Mouse (Mus musculus) kidney, postnatal 0 days (tissue): ENCODE measurements around the gene Mydgf. TPM values are rescaled to one million over a fixed set of nuclear protein-coding genes. Genes with fewer than 3 reads are reported as not detected.

Source experiments
- ATAC-seq: fragments of 200-750 bp; cut with Nextera tagmentation; replicated peaks from 2 replicates; pipeline ENCODE4 v1.8.0; 2017; ENCODE audit warnings: low read depth, moderate number of reproducible peaks, moderate TSS enrichment, moderate library complexity; ENCODE audit not compliant: low FRiP score
- DNase-seq: peaks from one replicate; pipeline ENCODE4 v3.0.0-alpha.2; 2016; ENCODE audit warnings: low spot score
- H3K27ac ChIP-seq: fragments of 300-500 bp; sonication (generic); 2 replicates; pipeline ENCODE4 v1.5.1; 2014; ENCODE audit warnings: mild to moderate bottlenecking
- H3K27me3 ChIP-seq: fragments of 300-500 bp; sonication (generic); 2 replicates; pipeline ENCODE4 v1.6.1; 2014; ENCODE audit warnings: low read length, mixed read lengths; ENCODE audit not compliant: insufficient read depth
- H3K36me3 ChIP-seq: fragments of 300-500 bp; sonication (generic); 2 replicates; pipeline ENCODE4 v1.6.1; 2014; ENCODE audit warnings: low read length, mixed read lengths; ENCODE audit not compliant: insufficient read depth
- H3K4me1 ChIP-seq: fragments of 300-500 bp; sonication (generic); replicated peaks from 2 replicates; pipeline ENCODE4 v1.6.1; 2014; ENCODE audit warnings: antibody characterized with exemption, low read length, mixed read lengths; ENCODE audit not compliant: insufficient read depth
- H3K4me2 ChIP-seq: fragments of 300-500 bp; sonication (generic); 2 replicates; pipeline ENCODE4 v1.6.1; 2014; ENCODE audit warnings: mild to moderate bottlenecking, low read length, moderate library complexity, mixed read lengths
- H3K4me3 ChIP-seq: fragments of 300-500 bp; sonication (generic); replicated peaks from 2 replicates; pipeline ENCODE4 v1.5.1; 2014; ENCODE audit warnings: low read depth, low read length
- H3K9ac ChIP-seq: fragments of 300-500 bp; sonication (generic); 2 replicates; pipeline ENCODE4 v1.6.1; 2014; ENCODE audit warnings: low read depth, low read length
- H3K9me3 ChIP-seq: fragments of 300-500 bp; sonication (generic); replicated peaks from 2 replicates; pipeline ENCODE4 v1.6.1; 2016; ENCODE audit warnings: low read length, inconsistent platforms, mixed read lengths
- CTCF ChIP-seq: IDR thresholded peaks from 2 replicates; pipeline ENCODE4 v1.5.1; 2016; ENCODE audit warnings: antibody characterized with exemption, low read depth, mild to moderate bottlenecking, moderate library complexity
- WGBS: fragments of 180-500 bp; shearing (Covaris S2); extraction: QIAGEN DNeasy Blood & Tissue Kit; methylation state at CpG from one replicate; pipeline ENCODE4 v1.1.7; 2014; 5-methylcytosine and 5-hydroxymethylcytosine counted together
- polyA plus RNA-seq: library from polyadenylated mRNA; unstranded; fragments of >200 nt; fragmentation: Nextera tagmentation; extraction: Ambion mirVana; gene quantifications from 2 replicates; pipeline ENCODE4 v1.2.1, GENCODE M21; 2015

The Mydgf gene
- polyA plus RNA-seq, 1 experiment from 2014 or later: 83.0 TPM

DNA sequence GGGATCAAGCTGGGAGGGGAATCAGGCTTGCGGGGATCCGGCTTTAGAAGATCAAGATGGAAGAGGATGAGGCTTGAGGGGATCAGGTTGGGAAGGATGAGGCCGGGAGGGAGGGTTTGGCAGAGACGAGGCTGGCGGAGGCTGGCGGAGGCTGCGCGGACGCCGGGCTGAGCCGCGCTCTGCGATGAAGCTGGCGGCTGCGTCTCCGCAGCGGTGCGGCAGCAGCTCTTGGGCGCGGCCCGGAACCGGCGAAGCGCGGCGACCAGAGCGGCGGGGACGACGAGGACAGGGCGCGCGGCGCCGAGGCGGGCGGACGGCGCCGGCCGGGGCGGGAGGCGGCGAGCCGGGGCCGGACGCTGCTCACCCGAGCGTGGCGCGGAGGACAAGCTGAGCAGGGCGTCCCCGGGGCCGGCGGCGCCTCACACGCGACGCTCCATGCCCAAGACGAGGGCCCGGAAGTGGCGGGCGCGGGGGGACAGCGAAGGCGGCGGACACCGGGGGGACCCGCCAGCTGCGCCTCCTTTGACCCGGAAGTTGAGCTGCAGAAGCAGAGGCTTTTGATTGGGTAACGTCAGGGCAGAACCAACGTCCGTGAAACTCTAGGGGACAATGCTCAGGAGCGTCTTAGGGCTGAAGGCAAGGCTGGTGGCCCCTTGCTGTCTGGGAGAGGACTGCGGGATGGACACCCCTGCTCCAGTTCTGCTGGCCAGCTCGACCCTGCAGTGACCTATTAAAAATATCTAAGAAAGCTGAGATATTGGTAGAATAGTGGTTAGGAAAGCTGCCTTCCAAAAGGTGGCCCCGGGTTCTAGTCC is 34.9 kb upstream of the Mydgf start, which contains the start of gene Dpp9:
Gene Dpp9, minus strand, starts transcription at position 529 of the 815 bp plus-strand sequence.
- peaks cover 5% of the 10 kb centered on the region; the same call in 1 of the 2 replicates for H3K4me1 ChIP-seq

DNA sequence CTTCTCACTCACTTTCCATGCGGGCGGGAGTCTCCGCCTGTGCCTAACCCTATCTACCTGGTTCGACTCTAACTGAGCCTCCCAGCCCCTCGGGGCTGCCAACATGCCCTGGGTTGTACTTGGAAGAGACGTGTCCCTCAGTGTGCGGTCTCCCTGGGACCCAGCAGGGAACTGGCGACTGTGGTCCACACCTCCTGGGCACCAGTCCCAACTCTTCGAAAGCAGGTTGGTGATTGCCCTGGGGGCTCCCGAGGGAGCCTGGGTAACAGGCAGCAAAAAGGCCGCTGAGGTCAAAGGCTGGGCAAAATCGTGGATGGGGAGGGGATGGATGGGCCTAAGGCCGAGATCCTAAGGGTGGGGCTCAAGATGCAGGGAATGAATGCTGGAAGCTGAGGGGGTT is 34.0 kb upstream of the Mydgf start:
- H3K4me2 ChIP-seq: peak overlapping the region; percentile 81
- H3K9me3 ChIP-seq: no peaks in the 10 kb centered on the region
- DNase-seq: no peak
- no peaks in the 10 kb centered on the region for H3K27me3 ChIP-seq
- H3K4me1 ChIP-seq: peaks cover 5% of the 10 kb centered on the region; the same call in 1 of the 2 replicates
- no peak overlapping the region for H3K27ac ChIP-seq
- no peak for ATAC-seq
- TF ChIP-seq CTCF: no peak
- 0 out of 2 replicates have a peak, but pooled peaks cover 4% of the 10 kb centered on the region for H3K36me3 ChIP-seq
- peak overlapping the region; percentile 75 for H3K4me3 ChIP-seq
- peak overlapping the region; percentile 78 for H3K9ac ChIP-seq
- WGBS: 61% methylated on average over 13 of the region's 13 CpGs

More for the DNA sequence above, 34.9 kb upstream of the Mydgf start, which contains the start of gene Dpp9:
- Histone ChIP-seq H3K36me3 (no peaks in the 10 kb centered on the region), H3K4me3 (peak within 1 kb of the TSS; percentile 75), H3K9ac (peak within 1 kb of the TSS; percentile 78), H3K27me3 (no peaks in the 10 kb centered on the region), H3K27ac (peak within 1 kb of the TSS; percentile 91), H3K4me2 (peak within 1 kb of the TSS; percentile 81), H3K9me3 (no peaks in the 10 kb centered on the region)
- DNase-seq: peak; percentile 99
- TF ChIP-seq CTCF: peak; percentile 45
- 0% methylated on average over 61 of the region's 78 CpGs for WGBS
- peak; percentile 100 for ATAC-seq

DNA sequence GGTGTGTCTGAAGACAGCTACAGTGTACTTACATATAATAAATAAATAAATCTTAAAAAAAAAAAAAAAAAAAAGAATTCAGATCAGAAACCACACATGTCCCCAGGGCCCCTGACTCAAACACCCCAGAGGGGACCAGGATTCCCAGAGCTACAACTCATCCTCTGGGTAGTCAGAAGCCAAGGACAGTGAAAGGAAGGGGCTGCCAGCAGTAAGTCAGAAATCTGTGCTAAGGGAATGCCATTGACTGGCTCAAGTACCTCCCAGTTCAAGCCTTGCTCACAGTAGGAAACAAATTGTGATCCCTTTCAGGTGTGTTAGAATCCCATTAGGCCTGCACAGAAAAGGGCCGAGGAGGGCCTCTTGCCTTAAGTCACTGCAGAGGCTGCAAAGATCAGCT is 30.5 kb upstream of the Mydgf start:
- H3K4me3 ChIP-seq: no peak overlapping the region
- ATAC-seq (no peak), DNase-seq (no peak)
- no peaks in the 10 kb centered on the region for H3K27me3 ChIP-seq
- H3K9ac ChIP-seq: no peak overlapping the region
- no peaks in the 10 kb centered on the region for H3K9me3 ChIP-seq
- no peak overlapping the region for H3K27ac ChIP-seq
- WGBS: 74% methylated on average over 1 of the region's 1 CpGs
- no peak for TF ChIP-seq CTCF
- no peak overlapping the region for H3K4me2 ChIP-seq
- peaks cover 31% of the 10 kb centered on the region for H3K36me3 ChIP-seq
- peaks cover 5% of the 10 kb centered on the region; the same call in 1 of the 2 replicates for H3K4me1 ChIP-seq

DNA sequence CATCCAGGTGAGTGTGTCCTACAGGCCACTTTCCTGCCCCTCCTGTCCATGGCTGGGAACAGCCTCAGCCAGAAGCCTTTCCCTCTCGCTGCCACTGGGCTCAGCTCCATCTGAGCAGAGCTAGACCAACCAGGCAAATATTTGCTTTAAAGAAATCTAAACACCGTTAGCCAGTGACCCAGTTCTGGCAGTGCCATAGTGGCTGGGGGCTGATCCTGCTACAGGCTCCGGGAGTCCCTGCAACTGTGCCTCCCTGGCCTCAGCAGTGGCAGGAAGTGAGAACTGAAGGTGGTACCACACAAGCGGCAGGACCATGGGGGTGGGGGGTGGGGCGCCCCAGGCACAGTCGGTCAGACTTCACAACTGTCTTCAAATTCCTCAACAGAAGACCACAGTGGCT is 29.0 kb upstream of the Mydgf start:
- no peak overlapping the region for H3K4me3 ChIP-seq
- H3K27ac ChIP-seq: no peak overlapping the region
- H3K36me3 ChIP-seq: peaks cover 45% of the 10 kb centered on the region
- 37% methylated on average over 6 of the region's 6 CpGs for WGBS
- no peak overlapping the region for H3K9ac ChIP-seq
- peaks cover under 1% of the 10 kb centered on the region; the same call in 1 of the 2 replicates for H3K4me1 ChIP-seq
- TF ChIP-seq CTCF: no peak
- no peaks in the 10 kb centered on the region for H3K27me3 ChIP-seq
- ATAC-seq (no peak), DNase-seq (no peak)
- H3K9me3 ChIP-seq: no peaks in the 10 kb centered on the region
- H3K4me2 ChIP-seq: no peak overlapping the region

DNA sequence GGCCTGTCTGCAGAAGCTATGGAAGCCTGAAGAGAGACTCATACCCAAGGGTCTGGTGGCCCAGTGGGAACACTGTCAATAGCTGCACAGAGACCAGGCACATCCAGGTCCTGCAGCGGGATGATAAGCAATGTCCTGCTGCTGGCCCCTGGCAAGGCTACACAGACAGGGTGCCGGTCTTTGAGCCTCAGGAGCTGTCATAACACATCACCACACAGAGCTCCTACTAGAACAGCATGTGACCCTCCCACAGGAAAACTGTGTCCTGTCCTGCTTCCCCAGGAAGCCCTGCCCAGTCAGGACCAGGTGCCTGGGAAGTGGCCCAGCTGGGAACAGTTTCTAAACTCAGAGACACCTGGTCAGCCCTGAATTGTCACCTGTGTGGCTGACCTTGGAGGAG is 27.4 kb upstream of the Mydgf start:
- H3K36me3 ChIP-seq: peaks cover 53% of the 10 kb centered on the region
- ATAC-seq: no peak

DNA sequence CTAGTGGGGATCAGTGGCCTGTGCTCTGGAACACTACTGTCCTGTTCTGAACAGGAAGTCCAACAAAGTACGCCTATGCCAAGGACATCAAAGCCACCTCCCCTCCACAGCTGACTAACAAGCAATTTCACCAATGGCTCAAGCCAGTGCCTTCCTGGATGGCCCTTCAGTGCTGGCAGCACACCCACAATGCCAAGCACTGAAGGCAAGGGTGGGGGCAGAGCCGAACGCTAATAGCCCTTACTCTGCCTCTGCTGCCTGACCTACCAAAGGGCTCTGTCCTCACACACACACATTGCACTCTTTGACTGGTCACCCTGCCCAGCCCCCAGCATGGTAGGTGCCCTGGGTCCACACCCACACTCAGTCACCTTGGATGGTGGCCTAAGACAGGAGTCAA is 25.1 kb upstream of the Mydgf start:
- Histone ChIP-seq H3K36me3 (peaks cover 75% of the 10 kb centered on the region), H3K4me2 (no peak overlapping the region), H3K4me3 (no peak overlapping the region), H3K27ac (no peak overlapping the region), H3K4me1 (no peaks in the 10 kb centered on the region), H3K9ac (no peak overlapping the region), H3K27me3 (no peaks in the 10 kb centered on the region), H3K9me3 (no peaks in the 10 kb centered on the region)
- ATAC-seq (no peak), DNase-seq (no peak)
- 90% methylated on average over 3 of the region's 3 CpGs for WGBS
- no peak for TF ChIP-seq CTCF

More for the DNA sequence above, 27.4 kb upstream of the Mydgf start:
- Histone ChIP-seq H3K9me3 (no peaks in the 10 kb centered on the region), H3K27me3 (no peaks in the 10 kb centered on the region), H3K4me1 (no peaks in the 10 kb centered on the region), H3K27ac (no peak overlapping the region), H3K9ac (no peak overlapping the region), H3K4me3 (no peak overlapping the region), H3K4me2 (no peak overlapping the region)
- DNase-seq: no peak
- 93% methylated on average over 2 of the region's 2 CpGs for WGBS
- no peak for TF ChIP-seq CTCF
